Mouse (Mus musculus): ENCODE results near the gene St3gal3.

- TF ChIP-seq CTCF (IDR thresholded peaks at IDR 0.05; ENCODE audit: borderline replicate concordance, extremely low read depth, insufficient read depth, insufficient read length) (no peak), POLR2A (IDR thresholded peaks at IDR 0.05; ENCODE audit: borderline replicate concordance, extremely low read depth, insufficient read depth, insufficient read length, poor library complexity, severe bottlenecking) (no peak)
Observed at GRCm38 (mm10) chr4:117980161-117980560, 154.6 kb downstream of the St3gal3 start.

Measured in brain, embryonic 14.5 days (tissue).